Mouse (Mus musculus) mammary gland, adult 2 months (tissue): ENCODE measurements around the gene Smg5. TPM values are rescaled to one million over a fixed set of nuclear protein-coding genes. Genes with fewer than 3 reads are reported as not detected.

Source experiments
- polyA plus RNA-seq: library from polyadenylated mRNA; depleted of rRNA; stranded (reverse); fragments of >200 nt; gene quantifications from 2 replicates; pipeline ENCODE4 v1.2.3, GENCODE M21; 2012; ENCODE audit warnings: low replicate concordance; rRNA removed

The Smg5 gene
- polyA plus RNA-seq = 70.8 and 88.2 TPM in 2 replicates

GRCm38 (mm10) chr3:88336058-88337013, at the start of gene Smg5, which contains the start of gene Tmem79:
TSS of gene Smg5 (plus strand) at chr3:88336260.
TSS of gene Tmem79 (minus strand) at chr3:88336148.

GRCm38 (mm10) chr3:88287110-88287509, 49.0 kb upstream of the Smg5 start, which contains the start of gene Gm38392:
TSS of gene Gm38392 (minus strand) at chr3:88287210.

GRCm38 (mm10) chr3:88296561-88297318, 39.3 kb upstream of the Smg5 start, which contains the start of the genes Tsacc and Cct3:
TSS of gene Tsacc (minus strand) at chr3:88296999.
TSS of gene Cct3 (plus strand) at chr3:88297116.

GRCm38 (mm10) chr3:88324951-88325405, 11.1 kb upstream of the Smg5 start, which contains the start of gene Glmp:
TSS of gene Glmp (plus strand) at chr3:88325023.

GRCm38 (mm10) chr3:88364337-88364736, 28.3 kb downstream of the Smg5 start, which contains the start of gene Paqr6:
TSS of gene Paqr6 (plus strand) at chr3:88364584.

GRCm38 (mm10) chr3:88372643-88373042, 36.6 kb downstream of the Smg5 start, which contains the start of gene Bglap3:
TSS of gene Bglap3 (minus strand) at chr3:88372743.

GRCm38 (mm10) chr3:88378599-88378998, 42.5 kb downstream of the Smg5 start, which contains the start of gene Bglap2:
TSS of gene Bglap2 (minus strand) at chr3:88378699.

GRCm38 (mm10) chr3:88384364-88384763, 48.3 kb downstream of the Smg5 start, which contains the start of gene Bglap:
TSS of gene Bglap (minus strand) at chr3:88384464.

GRCm38 (mm10) chr3:88409741-88410644, 73.9 kb downstream of the Smg5 start, which contains the start of gene Pmf1:
TSS of gene Pmf1 (minus strand) at chr3:88410331.

Other genes with a start within 250 kb of the Smg5 start
- gene Mef2d, start 193.9 kb upstream of the Smg5 start, polyA plus RNA-seq = 100 and 138 TPM in 2 replicates
- gene Rhbg, start 81.6 kb upstream of the Smg5 start, polyA plus RNA-seq = 2.0 and 2.6 TPM in 2 replicates
- gene Gm38392, start 49.0 kb upstream of the Smg5 start, polyA plus RNA-seq = 0.19 and 0.33 TPM in 2 replicates
- 1.7 and 6.5 TPM in 2 replicates for gene Tsacc, start 39.3 kb upstream of the Smg5 start, polyA plus RNA-seq
- gene Cct3, start 39.1 kb upstream of the Smg5 start, polyA plus RNA-seq = 76.3 and 150 TPM in 2 replicates
- gene Glmp, start 11.2 kb upstream of the Smg5 start, polyA plus RNA-seq = 192 and 236 TPM in 2 replicates
- 50.4 and 56.7 TPM in 2 replicates for gene Tmem79, start 112 bp upstream of the Smg5 start, polyA plus RNA-seq
- gene Paqr6, start 28.3 kb downstream of the Smg5 start, polyA plus RNA-seq = 28.9 and 30.2 TPM in 2 replicates
- 8.9 and 9.9 TPM in 2 replicates for gene Bglap3, start 36.5 kb downstream of the Smg5 start, polyA plus RNA-seq
- not detected in 2 replicates for gene Bglap2, start 42.4 kb downstream of the Smg5 start, polyA plus RNA-seq
- 0.55 TPM in 1 of 2 replicates, not detected in the other for gene Bglap, start 48.2 kb downstream of the Smg5 start, polyA plus RNA-seq
- gene Pmf1, start 74.1 kb downstream of the Smg5 start, polyA plus RNA-seq = 50.2 and 72.9 TPM in 2 replicates
- gene Slc25a44, start 88.9 kb downstream of the Smg5 start, polyA plus RNA-seq = 49.5 and 78.7 TPM in 2 replicates
- 118 and 144 TPM in 2 replicates for gene Sema4a, start 124.9 kb downstream of the Smg5 start, polyA plus RNA-seq
- 226 and 360 TPM in 2 replicates for gene Lmna, start 173.7 kb downstream of the Smg5 start, polyA plus RNA-seq
- gene Mex3a, start 196.1 kb downstream of the Smg5 start, polyA plus RNA-seq = 2.5 and 3.5 TPM in 2 replicates
- 37.9 TPM in 2 replicates for gene Rab25, start 212.0 kb downstream of the Smg5 start, polyA plus RNA-seq
- 121 and 137 TPM in 2 replicates for gene Lamtor2, start 216.8 kb downstream of the Smg5 start, polyA plus RNA-seq
- gene Ubqln4, start 217.5 kb downstream of the Smg5 start, polyA plus RNA-seq = 65.3 and 82.9 TPM in 2 replicates
- 135 and 181 TPM in 2 replicates for gene Ssr2, start 239.6 kb downstream of the Smg5 start, polyA plus RNA-seq